Mouse (Mus musculus) forebrain, embryonic 13.5 days (tissue): ENCODE data around the gene Gdf9. TPM values are rescaled to one million over a fixed set of nuclear protein-coding genes. Genes with fewer than 3 reads are reported as not detected.

Source experiments
- ATAC-seq: fragments of 200-750 bp; cut with Nextera tagmentation; 2 replicates; pipeline ENCODE4 v1.8.0; 2017
- H3K27ac ChIP-seq: fragments of 300-500 bp; sonication (generic); 2 replicates; pipeline ENCODE4 v1.5.1; 2015; ENCODE audit warnings: inconsistent platforms, mild to moderate bottlenecking, moderate library complexity
- H3K27me3 ChIP-seq: fragments of 300-500 bp; sonication (generic); 2 replicates; pipeline ENCODE4 v1.6.1; 2015; ENCODE audit warnings: mild to moderate bottlenecking, inconsistent platforms
- H3K36me3 ChIP-seq: fragments of 300-500 bp; sonication (generic); 2 replicates; pipeline ENCODE4 v1.6.1; 2015; ENCODE audit warnings: mild to moderate bottlenecking, inconsistent platforms; ENCODE audit not compliant: poor library complexity, severe bottlenecking
- H3K4me1 ChIP-seq: fragments of 300-500 bp; sonication (generic); 2 replicates; pipeline ENCODE4 v1.6.1; 2015; ENCODE audit warnings: inconsistent platforms
- H3K4me2 ChIP-seq: fragments of 300-500 bp; sonication (generic); 2 replicates; pipeline ENCODE4 v1.6.1; 2015; ENCODE audit warnings: inconsistent platforms, mild to moderate bottlenecking, moderate library complexity
- H3K4me3 ChIP-seq: fragments of 300-500 bp; sonication (generic); 2 replicates; pipeline ENCODE4 v1.5.1; 2015; ENCODE audit warnings: mild to moderate bottlenecking, inconsistent platforms
- H3K9ac ChIP-seq: fragments of 300-500 bp; sonication (generic); 2 replicates; pipeline ENCODE4 v1.6.1; 2015; ENCODE audit warnings: mild to moderate bottlenecking, inconsistent platforms
- H3K9me3 ChIP-seq: fragments of 300-500 bp; sonication (generic); replicated peaks from 2 replicates; pipeline ENCODE4 v1.6.1; 2016; ENCODE audit warnings: inconsistent platforms
- WGBS: fragments of 180-500 bp; shearing (Covaris S2); methylation state at CpG from one replicate; pipeline ENCODE4 v1.1.7; 2015; 5-methylcytosine and 5-hydroxymethylcytosine counted together
- microRNA-seq: library from miRNA; unstranded; fragments of <30 nt; microRNA quantifications from one replicate; pipeline ENCODE4, GENCODE M21; 2016
- polyA plus RNA-seq: library from polyadenylated mRNA; unstranded; fragments of >200 nt; fragmentation: Nextera tagmentation; extraction: Ambion mirVana; gene quantifications from 2 replicates; pipeline ENCODE4 v1.2.1, GENCODE M21; 2015

Gdf9 gene
- polyA plus RNA-seq, 1 experiment from 2014 or later, result 2.7 TPM

GRCm38 (mm10) chr11:53481088-53481730 lies 50.4 kb downstream of the Gdf9 start:
- Histone ChIP-seq H3K9ac (no peak overlapping the region), H3K36me3 (no peaks in the 10 kb centered on the region), H3K27ac (no peak overlapping the region), H3K27me3 (peaks cover 61% of the 10 kb centered on the region), H3K4me2 (no peak overlapping the region), H3K9me3 (0 out of 2 replicates have a peak, but pooled peaks cover 4% of the 10 kb centered on the region), H3K4me1 (peaks cover 20% of the 10 kb centered on the region), H3K4me3 (no peak overlapping the region)
- WGBS, result 74% methylated on average over 4 of the region's 4 CpGs
- ATAC-seq, result no peak

GRCm38 (mm10) chr11:53483159-53483891 lies 52.5 kb downstream of the Gdf9 start:
- H3K4me2 ChIP-seq, result no peak overlapping the region
- H3K27me3 ChIP-seq, result peaks cover 64% of the 10 kb centered on the region
- WGBS, result 79% methylated on average over 9 of the region's 9 CpGs
- ATAC-seq, result no peak
- no peak overlapping the region for H3K9ac ChIP-seq
- no peak overlapping the region for H3K27ac ChIP-seq
- 0 out of 2 replicates have a peak, but pooled peaks cover 4% of the 10 kb centered on the region for H3K9me3 ChIP-seq
- H3K4me1 ChIP-seq, result peaks cover 26% of the 10 kb centered on the region
- H3K36me3 ChIP-seq, result no peaks in the 10 kb centered on the region
- H3K4me3 ChIP-seq, result no peak overlapping the region

DNA sequence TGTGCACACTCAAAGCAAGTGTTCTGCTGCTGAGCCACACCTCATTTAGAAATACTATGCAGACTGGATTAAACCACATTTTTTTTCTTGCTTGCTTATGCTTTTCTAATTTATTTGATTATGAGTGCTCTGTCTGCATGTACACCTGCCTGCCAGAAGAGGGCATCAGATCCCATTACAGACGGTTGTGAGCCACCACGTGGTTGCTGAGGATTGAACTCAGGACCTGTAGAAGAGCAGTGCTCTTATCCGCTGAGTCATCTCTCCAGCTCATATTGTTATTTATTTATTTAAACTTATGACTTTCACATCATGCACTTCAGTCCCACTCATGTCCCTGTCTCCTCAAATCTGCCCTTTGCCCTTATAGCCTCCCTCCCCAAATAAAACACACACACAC lies 54.9 kb downstream of the Gdf9 start:
- ATAC-seq, result no peak
- 40% methylated on average over 3 of the region's 3 CpGs for WGBS
- no peak overlapping the region for H3K9ac ChIP-seq

GRCm38 (mm10) chr11:53486351-53486750 lies 55.5 kb downstream of the Gdf9 start:
- Histone ChIP-seq H3K4me3 (no peak overlapping the region), H3K36me3 (no peaks in the 10 kb centered on the region), H3K27me3 (peaks cover 34% of the 10 kb centered on the region)

More for the DNA sequence above, 54.9 kb downstream of the Gdf9 start:
- Histone ChIP-seq H3K4me1 (peaks cover 9% of the 10 kb centered on the region), H3K27me3 (peaks cover 40% of the 10 kb centered on the region), H3K9me3 (no peaks in the 10 kb centered on the region), H3K4me3 (no peak overlapping the region), H3K36me3 (no peaks in the 10 kb centered on the region), H3K4me2 (no peak overlapping the region), H3K27ac (no peak overlapping the region)

GRCm38 (mm10) chr11:53486822-53487594 lies 56.2 kb downstream of the Gdf9 start:
- 18% methylated on average over 27 of the region's 27 CpGs for WGBS
- H3K9ac ChIP-seq, result no peak overlapping the region
- ATAC-seq, result no peak

More at GRCm38 (mm10) chr11:53486351-53486750, 55.5 kb downstream of the Gdf9 start:
- Histone ChIP-seq H3K9me3 (no peaks in the 10 kb centered on the region), H3K4me2 (no peak overlapping the region), H3K9ac (no peak overlapping the region), H3K27ac (no peak overlapping the region), H3K4me1 (peaks cover 9% of the 10 kb centered on the region)
- ATAC-seq, result no peak
- WGBS, result 83% methylated on average over 3 of the region's 3 CpGs

More at GRCm38 (mm10) chr11:53486822-53487594, 56.2 kb downstream of the Gdf9 start:
- H3K4me3 ChIP-seq, result peak overlapping the region; percentile 7; the same call in 1 of the 2 replicates
- H3K36me3 ChIP-seq, result no peaks in the 10 kb centered on the region
- no peak overlapping the region for H3K27ac ChIP-seq
- peak overlapping the region; percentile 52 for H3K4me2 ChIP-seq
- H3K4me1 ChIP-seq, result peaks cover 12% of the 10 kb centered on the region
- H3K9me3 ChIP-seq, result no peaks in the 10 kb centered on the region
- H3K27me3 ChIP-seq, result peaks cover 28% of the 10 kb centered on the region

Small RNA genes lying within 50 kb of the gene (microRNA-seq; reads per million reads assigned to microRNA genes)
- gene Mir6920, result not detected

Other genes with a start within 250 kb of the Gdf9 start
- 62.7 and 67.2 TPM in 2 replicates for gene Hspa4, start 130.6 kb upstream of the Gdf9 start, polyA plus RNA-seq
- gene Zcchc10, start 106.3 kb upstream of the Gdf9 start, polyA plus RNA-seq, result 18.1 and 19.0 TPM in 2 replicates
- gene Aff4, start 80.2 kb upstream of the Gdf9 start, polyA plus RNA-seq, result 66.0 and 66.7 TPM in 2 replicates
- gene Leap2, start 7.9 kb upstream of the Gdf9 start, polyA plus RNA-seq, result 0.49 TPM in 1 of 2 replicates, not detected in the other
- gene Uqcrq, start 192 bp upstream of the Gdf9 start, polyA plus RNA-seq, result 677 and 698 TPM in 2 replicates
- gene Gm10447, start 26.1 kb downstream of the Gdf9 start, polyA plus RNA-seq, result not detected in 2 replicates
- 1.2 and 1.3 TPM in 2 replicates for gene Shroom1, start 26.2 kb downstream of the Gdf9 start, polyA plus RNA-seq
- gene Gm9837, start 39.5 kb downstream of the Gdf9 start, polyA plus RNA-seq, result not detected in 2 replicates
- gene Gm9945, start 49.1 kb downstream of the Gdf9 start, polyA plus RNA-seq, result not detected in 2 replicates
- 0.97 and 1.1 TPM in 2 replicates for gene Sowaha, start 49.3 kb downstream of the Gdf9 start, polyA plus RNA-seq
- 17.1 and 17.9 TPM in 2 replicates for gene Sept8, start 88.2 kb downstream of the Gdf9 start, polyA plus RNA-seq
- gene Kif3a, start 136.4 kb downstream of the Gdf9 start, polyA plus RNA-seq, result 199 and 202 TPM in 2 replicates
- 1.8 and 2.9 TPM in 2 replicates for gene Il4, start 187.6 kb downstream of the Gdf9 start, polyA plus RNA-seq
- not detected in 2 replicates for gene Il13, start 203.7 kb downstream of the Gdf9 start, polyA plus RNA-seq